Mouse (Mus musculus) adrenal gland, postnatal 36 days (tissue): Measurements from ENCODE around the gene Mcpt4. TPM values are rescaled to one million over a fixed set of nuclear protein-coding genes. Genes with fewer than 3 reads are reported as not detected.

Source experiments
- microRNA-seq: library from miRNA; unstranded; fragments of <30 nt; microRNA quantifications from one replicate; pipeline ENCODE4 v1.2.0, GENCODE M21; 2021
- total RNA-seq, 2 experiments: library from RNA; stranded (reverse); gene quantifications; 2 replicates each; pipeline ENCODE4 v1.2.3; 2021

The Mcpt4 gene
- total RNA-seq, 2 experiments from 2014 or later: 2.2 to 2.8 TPM

Small RNA genes within 50 kb of the gene (microRNA-seq; reads per million reads assigned to microRNA genes)
- gene Mir6949: not detected

Other genes with a start within 250 kb of the Mcpt4 start
- gene Nfatc4, start 239.2 kb downstream of the Mcpt4 start, total RNA-seq: 10 to 100 TPM; 19.2 to 26.0 TPM
- gene Nynrin, start 208.3 kb downstream of the Mcpt4 start, total RNA-seq: 10 to 100 TPM in 1 of 2 experiments, 1 to 10 TPM in 1; 9.4 to 10.7 TPM
- gene Cbln3, start 177.9 kb downstream of the Mcpt4 start, total RNA-seq: under 1 TPM in 1 of 2 experiments, not detected in 1; 0.13 TPM
- gene Khnyn, start 177.4 kb downstream of the Mcpt4 start, total RNA-seq: 10 to 100 TPM; 16.6 to 17.0 TPM
- 10 to 100 TPM; 51.6 to 73.8 TPM for gene Sdr39u1, start 162.0 kb downstream of the Mcpt4 start, total RNA-seq
- 1 to 10 TPM; 1.9 to 2.7 TPM for gene Cma1, start 117.6 kb downstream of the Mcpt4 start, total RNA-seq
- gene Cma2, start 111.3 kb downstream of the Mcpt4 start, total RNA-seq: not detected
- gene Mcpt1, start 44.3 kb downstream of the Mcpt4 start, total RNA-seq: not detected
- not detected for gene Mcpt9, start 31.8 kb downstream of the Mcpt4 start, total RNA-seq
- gene Mcpt2, start 20.3 kb downstream of the Mcpt4 start, total RNA-seq: not detected
- not detected for gene Mcpt8, start 23.0 kb upstream of the Mcpt4 start, total RNA-seq
- not detected for gene Ctsg, start 40.3 kb upstream of the Mcpt4 start, total RNA-seq
- gene Gzme, start 58.3 kb upstream of the Mcpt4 start, total RNA-seq: not detected
- not detected for gene Gzmd, start 70.3 kb upstream of the Mcpt4 start, total RNA-seq
- not detected for gene Gzmg, start 97.3 kb upstream of the Mcpt4 start, total RNA-seq
- gene Gzmn, start 112.3 kb upstream of the Mcpt4 start, total RNA-seq: not detected
- gene Gzmf, start 149.1 kb upstream of the Mcpt4 start, total RNA-seq: not detected
- gene Gzmc, start 172.3 kb upstream of the Mcpt4 start, total RNA-seq: not detected
- gene Gzmb, start 199.9 kb upstream of the Mcpt4 start, total RNA-seq: under 1 TPM; 0.20 to 0.33 TPM